Mouse (Mus musculus) embryonic facial prominence, embryonic 13.5 days (tissue): ENCODE results near the gene Ppard. TPM values are rescaled to one million over a fixed set of nuclear protein-coding genes. Genes with fewer than 3 reads are reported as not detected.

ENCODE experiments used
- ATAC-seq: fragments of 200-750 bp; cut with Nextera tagmentation; 2 replicates; pipeline ENCODE4 v1.8.0; 2017; ENCODE audit warnings: low read depth; ENCODE audit not compliant: insufficient number of reproducible peaks, insufficient read depth, low FRiP score, low TSS enrichment
- H3K27ac ChIP-seq: fragments of 300-500 bp; sonication (generic); 2 replicates; pipeline ENCODE4 v1.5.1; 2015; ENCODE audit warnings: moderate library complexity, mild to moderate bottlenecking, inconsistent platforms
- H3K27me3 ChIP-seq: fragments of 300-500 bp; sonication (generic); 2 replicates; pipeline ENCODE4 v1.6.1; 2015; ENCODE audit warnings: mild to moderate bottlenecking, inconsistent platforms
- H3K36me3 ChIP-seq: fragments of 300-500 bp; sonication (generic); 2 replicates; pipeline ENCODE4 v1.6.1; 2015; ENCODE audit warnings: mild to moderate bottlenecking, inconsistent platforms
- H3K4me1 ChIP-seq: fragments of 300-500 bp; sonication (generic); 2 replicates; pipeline ENCODE4 v1.6.1; 2015; ENCODE audit warnings: inconsistent platforms
- H3K4me2 ChIP-seq: fragments of 300-500 bp; sonication (generic); 2 replicates; pipeline ENCODE4 v1.6.1; 2015; ENCODE audit warnings: moderate library complexity, mild to moderate bottlenecking, inconsistent platforms
- H3K4me3 ChIP-seq: fragments of 300-500 bp; sonication (generic); 2 replicates; pipeline ENCODE4 v1.5.1; 2015; ENCODE audit warnings: mild to moderate bottlenecking, inconsistent platforms
- H3K9ac ChIP-seq: fragments of 300-500 bp; sonication (generic); 2 replicates; pipeline ENCODE4 v1.6.1; 2015; ENCODE audit warnings: mild to moderate bottlenecking, inconsistent platforms
- H3K9me3 ChIP-seq: fragments of 300-500 bp; sonication (generic); 2 replicates; pipeline ENCODE4 v1.6.1; 2016; ENCODE audit warnings: inconsistent platforms
- WGBS: fragments of 180-500 bp; shearing (Covaris S2); methylation state at CpG from one replicate; pipeline ENCODE4 v1.1.7; 2015; ENCODE audit warnings: mixed read lengths; 5-methylcytosine and 5-hydroxymethylcytosine counted together
- polyA plus RNA-seq: library from polyadenylated mRNA; unstranded; fragments of >200 nt; fragmentation: Nextera tagmentation; extraction: Ambion mirVana; gene quantifications from 2 replicates; pipeline ENCODE4 v1.2.1, GENCODE M21; 2015

Gene Ppard
- polyA plus RNA-seq, 1 experiment from 2014 or later, result 3.3 TPM

GRCm38 (mm10) chr17:28287578-28287977, 55.1 kb downstream of the Ppard start:
- Histone ChIP-seq H3K4me1 (peaks cover 17% of the 10 kb centered on the region), H3K27me3 (no peaks in the 10 kb centered on the region), H3K4me3 (no peak overlapping the region), H3K9me3 (no peaks in the 10 kb centered on the region), H3K36me3 (peaks cover 12% of the 10 kb centered on the region), H3K9ac (no peak overlapping the region), H3K4me2 (no peak overlapping the region), H3K27ac (no peak overlapping the region)
- no peak for ATAC-seq
- WGBS, result 76% methylated on average over 8 of the region's 8 CpGs

- ATAC-seq, result no peak
- H3K27ac ChIP-seq, result no peak overlapping the region
- H3K4me3 ChIP-seq, result no peak overlapping the region
- peaks cover 13% of the 10 kb centered on the region for H3K36me3 ChIP-seq
- no peaks in the 10 kb centered on the region for H3K27me3 ChIP-seq
- no peak overlapping the region for H3K9ac ChIP-seq
- H3K9me3 ChIP-seq, result no peaks in the 10 kb centered on the region
- 71% methylated on average over 5 of the region's 5 CpGs for WGBS
- H3K4me2 ChIP-seq, result no peak overlapping the region
- H3K4me1 ChIP-seq, result peaks cover 17% of the 10 kb centered on the region
Measured at GRCm38 (mm10) chr17:28287980-28288379, 55.5 kb downstream of the Ppard start.

GRCm38 (mm10) chr17:28290262-28290661, 57.8 kb downstream of the Ppard start:
- ATAC-seq, result no peak
- no peak overlapping the region for H3K27ac ChIP-seq
- H3K4me1 ChIP-seq, result peaks cover 23% of the 10 kb centered on the region
- WGBS, result 67% methylated on average over 3 of the region's 3 CpGs
- H3K9ac ChIP-seq, result no peak overlapping the region
- H3K4me2 ChIP-seq, result no peak overlapping the region
- H3K27me3 ChIP-seq, result no peaks in the 10 kb centered on the region
- no peaks in the 10 kb centered on the region for H3K9me3 ChIP-seq
- H3K36me3 ChIP-seq, result peaks cover 13% of the 10 kb centered on the region
- no peak overlapping the region for H3K4me3 ChIP-seq

GRCm38 (mm10) chr17:28290671-28291070, 58.2 kb downstream of the Ppard start:
- H3K9me3 ChIP-seq, result no peaks in the 10 kb centered on the region
- no peak overlapping the region for H3K4me2 ChIP-seq
- 86% methylated on average over 11 of the region's 11 CpGs for WGBS
- no peaks in the 10 kb centered on the region for H3K27me3 ChIP-seq
- H3K4me3 ChIP-seq, result no peak overlapping the region
- no peak overlapping the region for H3K9ac ChIP-seq
- H3K27ac ChIP-seq, result no peak overlapping the region
- peaks cover 16% of the 10 kb centered on the region for H3K36me3 ChIP-seq
- no peak for ATAC-seq
- H3K4me1 ChIP-seq, result peaks cover 20% of the 10 kb centered on the region

GRCm38 (mm10) chr17:28291346-28291745, 58.8 kb downstream of the Ppard start:
- Histone ChIP-seq H3K27me3 (no peaks in the 10 kb centered on the region), H3K4me3 (no peak overlapping the region), H3K9me3 (no peaks in the 10 kb centered on the region), H3K27ac (no peak overlapping the region), H3K4me1 (peaks cover 14% of the 10 kb centered on the region), H3K36me3 (peaks cover 19% of the 10 kb centered on the region), H3K4me2 (no peak overlapping the region), H3K9ac (no peak overlapping the region)
- no peak for ATAC-seq
- WGBS, result 82% methylated on average over 7 of the region's 7 CpGs

GRCm38 (mm10) chr17:28293716-28294115, 61.2 kb downstream of the Ppard start:
- ATAC-seq, result no peak
- H3K4me3 ChIP-seq, result no peak overlapping the region
- no peaks in the 10 kb centered on the region for H3K27me3 ChIP-seq
- no peak overlapping the region for H3K4me2 ChIP-seq
- 0 out of 2 replicates have a peak overlapping the region, but pooled peaks have one; percentile 2 for H3K27ac ChIP-seq
- H3K4me1 ChIP-seq, result peaks cover 14% of the 10 kb centered on the region
- H3K36me3 ChIP-seq, result peaks cover 30% of the 10 kb centered on the region
- no peak overlapping the region for H3K9ac ChIP-seq
- H3K9me3 ChIP-seq, result no peaks in the 10 kb centered on the region
- 45% methylated on average over 4 of the region's 4 CpGs for WGBS

GRCm38 (mm10) chr17:28294449-28295333, 62.2 kb downstream of the Ppard start:
- H3K4me2 ChIP-seq, result no peak overlapping the region
- peaks cover 21% of the 10 kb centered on the region for H3K4me1 ChIP-seq
- no peaks in the 10 kb centered on the region for H3K27me3 ChIP-seq
- no peaks in the 10 kb centered on the region for H3K9me3 ChIP-seq
- WGBS, result 68% methylated on average over 17 of the region's 17 CpGs
- H3K9ac ChIP-seq, result peak overlapping the region; percentile 27; the same call in 1 of the 2 replicates
- peaks cover 38% of the 10 kb centered on the region for H3K36me3 ChIP-seq
- H3K4me3 ChIP-seq, result no peak overlapping the region
- no peak for ATAC-seq
- peak overlapping the region; percentile 51; the same call in 1 of the 2 replicates for H3K27ac ChIP-seq

- WGBS, result 94% methylated on average over 17 of the region's 17 CpGs
- Histone ChIP-seq H3K36me3 (peaks cover 41% of the 10 kb centered on the region), H3K9me3 (no peaks in the 10 kb centered on the region), H3K4me3 (no peak overlapping the region), H3K27ac (no peak overlapping the region), H3K4me1 (peaks cover 28% of the 10 kb centered on the region), H3K9ac (0 out of 2 replicates have a peak overlapping the region, but pooled peaks have one; percentile 32), H3K4me2 (no peak overlapping the region), H3K27me3 (no peaks in the 10 kb centered on the region)
- ATAC-seq, result no peak
Measured at GRCm38 (mm10) chr17:28298888-28299287, 66.4 kb downstream of the Ppard start.

- Histone ChIP-seq H3K4me1 (peaks cover 20% of the 10 kb centered on the region), H3K27ac (peak overlapping the region; percentile 48), H3K4me2 (no peak overlapping the region), H3K36me3 (peaks cover 41% of the 10 kb centered on the region), H3K27me3 (no peaks in the 10 kb centered on the region), H3K9ac (peak overlapping the region; percentile 59), H3K4me3 (no peak overlapping the region), H3K9me3 (no peaks in the 10 kb centered on the region)
- WGBS, result 30% methylated on average over 10 of the region's 11 CpGs
- ATAC-seq, result no peak
Measured at GRCm38 (mm10) chr17:28299669-28300320, 67.3 kb downstream of the Ppard start.

- H3K27ac ChIP-seq, result peak overlapping the region; percentile 48
Measured at GRCm38 (mm10) chr17:28300323-28300722, 67.8 kb downstream of the Ppard start.

GRCm38 (mm10) chr17:28300850-28301249, 68.3 kb downstream of the Ppard start:
- H3K9ac ChIP-seq, result no peak overlapping the region; the same call in 1 of the 2 replicates
- 50% methylated on average over 3 of the region's 3 CpGs for WGBS
- no peaks in the 10 kb centered on the region for H3K9me3 ChIP-seq
- no peak for ATAC-seq
- H3K27ac ChIP-seq, result no peak overlapping the region
- H3K4me2 ChIP-seq, result no peak overlapping the region
- no peaks in the 10 kb centered on the region for H3K27me3 ChIP-seq
- H3K4me3 ChIP-seq, result no peak overlapping the region
- H3K4me1 ChIP-seq, result peaks cover 14% of the 10 kb centered on the region
- peaks cover 37% of the 10 kb centered on the region for H3K36me3 ChIP-seq

More at GRCm38 (mm10) chr17:28300323-28300722, 67.8 kb downstream of the Ppard start:
- Histone ChIP-seq H3K4me2 (no peak overlapping the region), H3K9me3 (no peaks in the 10 kb centered on the region), H3K4me3 (no peak overlapping the region), H3K36me3 (peaks cover 41% of the 10 kb centered on the region), H3K4me1 (peaks cover 14% of the 10 kb centered on the region), H3K9ac (no peak overlapping the region), H3K27me3 (no peaks in the 10 kb centered on the region)
- no peak; the same call in 1 of the 2 replicates for ATAC-seq
- 35% methylated on average over 9 of the region's 9 CpGs for WGBS
